Mouse (Mus musculus) C2C12 (cell line): Measurements from ENCODE around the gene Mtfr1l.

Source experiments
- CTCF ChIP-seq: IDR thresholded peaks from one replicate; pipeline ENCODE4 v1.5.1; 2011; ENCODE audit not compliant: control insufficient read depth, insufficient read depth, insufficient read length
- MAX ChIP-seq: IDR thresholded peaks from one replicate; pipeline ENCODE4 v1.6.1; 2011; ENCODE audit warnings: mild to moderate bottlenecking, control low read depth
- MYOG ChIP-seq: IDR thresholded peaks from one replicate; pipeline ENCODE4 v1.6.1; 2011; ENCODE audit not compliant: control insufficient read depth, insufficient read length; ENCODE audit errors: extremely low read depth
- USF1 ChIP-seq: IDR thresholded peaks from one replicate; pipeline ENCODE4 v1.6.1; 2011; ENCODE audit warnings: low read depth, mild to moderate bottlenecking, control low read depth, moderate library complexity

DNA sequence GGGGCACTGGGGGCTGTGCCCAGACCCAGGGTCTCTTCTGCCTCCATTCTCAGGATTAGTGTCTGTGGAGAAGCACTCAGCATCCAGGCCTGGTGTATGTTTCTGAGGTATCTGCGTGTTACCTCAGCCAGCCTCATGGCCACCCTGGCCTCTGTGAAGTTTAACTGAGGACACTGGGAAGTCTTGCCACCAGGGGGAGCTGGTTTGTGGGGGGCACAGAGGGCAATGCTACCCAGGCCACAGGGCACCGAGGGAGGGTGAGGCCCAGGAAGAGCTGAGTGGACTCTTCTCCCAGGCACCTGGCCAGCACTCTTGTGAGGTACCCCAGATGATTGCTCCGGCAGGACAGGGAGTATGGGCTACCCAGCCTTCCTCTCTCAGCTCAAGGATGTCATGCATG is 48.3 kb upstream of the Mtfr1l start:
- TF ChIP-seq MAX (no peak), MYOG (no peak), CTCF (peak; percentile 3), USF1 (no peak)
